In genomic region chr19:21127079-21127745, GRCm38 (mm10) we compare ENCODE assay signal across 11 mouse cellular contexts.
DNase-seq lines count a peak whose midpoint lies in the region; ATAC-seq lines count a peak whose summit lies in the region.
"Had no signal": no experiment of that assay in that cellular context is flagged by ENCODE, and none has a peak within 500 bp of the region (broad histone marks: within the 10 kb centered on the region; RNA-seq: fewer than 3 reads in every experiment).

No protein-coding gene starts in this region.

- H3K4me3 ChIP-seq in brown adipose tissue, adult 24 weeks (ENCODE audit: insufficient read depth, low read depth, low read length): no peak overlapping the region
- H3K4me3 ChIP-seq in hindbrain, embryonic 14.5 days (replicated peaks; ENCODE audit: low read length): no peak overlapping the region
- H3K4me3 ChIP-seq: liver, embryonic 13.5 days had no signal

- peak; percentile 98 for ATAC-seq in megakaryocyte progenitor cell, adult 5-6 weeks (replicated peaks; ENCODE audit: poor library complexity)
- ATAC-seq in hindbrain, embryonic 14.5 days (ENCODE audit: low FRiP score): no peak
- ATAC-seq: activated CD4-positive, CD25-positive, alpha-beta regulatory T cell, adult 4 months had no signal

- H3K9ac ChIP-seq in hindbrain, embryonic 14.5 days: no peak overlapping the region
- H3K9ac ChIP-seq: liver, embryonic 13.5 days had no signal

- peaks cover 7% of the 10 kb centered on the region; the same call in 1 of the 2 replicates for H3K4me1 ChIP-seq in brown adipose tissue, adult 24 weeks (ENCODE audit: control insufficient read depth, insufficient read depth, insufficient read length, low read length)
- H3K4me1 ChIP-seq in hindbrain, embryonic 14.5 days (replicated peaks; ENCODE audit: control insufficient read depth, insufficient read depth, low read length): no peaks in the 10 kb centered on the region
- H3K4me1 ChIP-seq: liver, embryonic 13.5 days had no signal

- H3K27ac ChIP-seq in brown adipose tissue, adult 24 weeks (replicated peaks; ENCODE audit: low read depth, low read length): peak overlapping the region; percentile 68
- H3K27ac ChIP-seq in hindbrain, embryonic 14.5 days: no peak overlapping the region
- H3K27ac ChIP-seq: liver, embryonic 13.5 days had no signal

- WGBS in hindbrain, embryonic 14.5 days: 91% methylated on average over 8 of the region's 8 CpGs

- H3K4me2 ChIP-seq in hindbrain, embryonic 14.5 days (replicated peaks): no peak overlapping the region
- H3K4me2 ChIP-seq: liver, embryonic 13.5 days had no signal

- peak; percentile 18 for DNase-seq in kidney, adult 18-20 months
- DNase-seq in kidney, postnatal 4 days: no peak
- peak; percentile 64 for DNase-seq in kidney, adult 9 months
- DNase-seq in urinary bladder, adult 2 months (ENCODE audit: low spot score): no peak
- no peak for DNase-seq in hindbrain, embryonic 14.5 days (ENCODE audit: low spot score)
- DNase-seq: cerebellum, adult 11-12 months; liver, embryonic 13.5 days; thymus, adult 2 months had no signal

- no peaks in the 10 kb centered on the region for H3K36me3 ChIP-seq in hindbrain, embryonic 14.5 days (replicated peaks; ENCODE audit: control insufficient read depth, insufficient read depth)
- H3K36me3 ChIP-seq: liver, embryonic 13.5 days had no signal

- no peaks in the 10 kb centered on the region for H3K27me3 ChIP-seq in hindbrain, embryonic 14.5 days (ENCODE audit: control insufficient read depth, insufficient read depth, low read length)
- H3K27me3 ChIP-seq: liver, embryonic 13.5 days had no signal

- H3K9me3 ChIP-seq in hindbrain, embryonic 14.5 days (ENCODE audit: control insufficient read depth, low read length): no peaks in the 10 kb centered on the region
- H3K9me3 ChIP-seq: liver, embryonic 13.5 days had no signal

Comparison
In these comparisons a context has a peak if more than half of its experiments do, and no peak if none do; other contexts are left out.
1. DNase-seq: peak in kidney, adult 18-20 months (single experiment) and kidney, adult 9 months (single experiment); none in kidney, postnatal 4 days (0 of 2), urinary bladder, adult 2 months (single experiment) and hindbrain, embryonic 14.5 days (single experiment).